Mouse (Mus musculus) small intestine, adult 2 months (tissue): ENCODE data around the gene Dlk2.

Source experiments
- CTCF ChIP-seq: fragments of 200-500 bp; IDR thresholded peaks from 2 replicates; pipeline ENCODE4 v1.5.1; 2012; ENCODE audit warnings: low read depth, mild to moderate bottlenecking, control low read depth, inconsistent platforms, low read length, moderate library complexity, mixed read lengths; ENCODE audit not compliant: insufficient replicate concordance, insufficient read length; ENCODE audit errors: extremely low read depth
- POLR2A ChIP-seq: fragments of 200-500 bp; IDR thresholded peaks from 2 replicates; pipeline ENCODE4 v1.6.1; 2012; ENCODE audit warnings: low read depth, mild to moderate bottlenecking, control low read depth, inconsistent platforms, low read length, moderate library complexity

DNA sequence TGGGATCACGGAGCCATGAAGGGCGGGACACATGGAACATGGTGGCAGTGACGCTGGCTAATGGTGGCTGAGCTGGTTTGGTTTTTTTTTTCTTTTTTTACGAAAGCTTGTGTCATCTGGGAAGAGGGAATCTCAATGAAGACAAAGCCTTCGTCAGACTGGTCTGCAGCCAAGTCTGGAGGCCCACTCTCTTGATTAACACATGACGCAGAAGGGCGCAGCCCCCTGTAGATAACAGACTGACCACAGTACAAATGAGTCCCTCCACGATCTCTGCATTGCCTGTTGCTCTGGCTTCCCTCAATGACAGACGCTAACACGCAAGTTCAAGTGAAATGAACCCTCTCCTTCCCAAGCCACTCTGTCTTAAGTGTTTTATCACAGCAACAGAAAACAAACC lies 21.7 kb upstream of the Dlk2 start:
- TF ChIP-seq POLR2A: no peak
- TF ChIP-seq CTCF: no peak
